Mouse (Mus musculus): ENCODE data around the gene Commd2. TPM values are rescaled to one million over a fixed set of nuclear protein-coding genes. Genes with fewer than 3 reads are reported as not detected.

The Commd2 gene
- total RNA-seq, 2 experiments from 2014 or later, result 23.4 to 26.7 TPM

DNA sequence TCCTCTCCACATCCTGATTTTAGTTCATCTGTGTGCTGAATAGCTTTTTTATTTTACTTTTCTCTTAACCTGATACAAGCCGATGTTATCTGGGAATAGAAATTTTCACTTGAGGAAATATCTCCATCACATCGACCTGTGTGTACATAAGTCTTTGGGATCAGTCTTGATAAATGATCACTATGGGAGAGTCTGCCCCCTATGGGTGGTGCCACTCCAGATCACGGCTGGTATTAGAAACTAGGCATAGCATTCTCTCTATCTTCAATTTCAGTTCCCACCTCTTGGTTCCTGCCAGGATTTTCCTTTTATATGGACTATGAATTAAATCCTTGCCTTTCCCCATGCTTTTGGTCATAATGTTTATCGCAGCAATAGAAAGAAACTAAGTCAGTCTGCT is 31.8 kb downstream of the Commd2 start:
- peak in 1 of 2 experiments; percentile 21 for DNase-seq (ENCODE audit: low spot score in 2 of 2)

DNA sequence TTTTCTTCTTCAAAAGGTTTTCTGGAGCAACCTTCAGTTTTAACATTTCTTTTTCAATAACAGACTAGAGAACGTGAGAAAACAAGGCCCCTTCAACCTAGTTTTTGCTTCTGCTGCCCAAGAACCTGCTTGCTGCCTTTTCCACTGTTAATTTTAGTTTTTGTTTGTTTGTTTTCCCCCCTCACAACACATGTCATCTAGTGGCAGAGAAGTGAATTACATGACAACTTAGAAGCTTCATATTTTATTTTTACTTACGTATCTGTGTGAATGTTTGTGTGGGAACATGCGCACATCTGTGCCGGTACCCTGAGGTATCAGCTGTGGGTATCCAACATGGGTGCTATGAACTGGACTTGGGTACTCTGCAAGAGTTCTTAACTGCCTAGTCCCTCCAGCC is 35.9 kb downstream of the Commd2 start:
- no peak for DNase-seq (ENCODE audit: low spot score in 2 of 2)

DNA sequence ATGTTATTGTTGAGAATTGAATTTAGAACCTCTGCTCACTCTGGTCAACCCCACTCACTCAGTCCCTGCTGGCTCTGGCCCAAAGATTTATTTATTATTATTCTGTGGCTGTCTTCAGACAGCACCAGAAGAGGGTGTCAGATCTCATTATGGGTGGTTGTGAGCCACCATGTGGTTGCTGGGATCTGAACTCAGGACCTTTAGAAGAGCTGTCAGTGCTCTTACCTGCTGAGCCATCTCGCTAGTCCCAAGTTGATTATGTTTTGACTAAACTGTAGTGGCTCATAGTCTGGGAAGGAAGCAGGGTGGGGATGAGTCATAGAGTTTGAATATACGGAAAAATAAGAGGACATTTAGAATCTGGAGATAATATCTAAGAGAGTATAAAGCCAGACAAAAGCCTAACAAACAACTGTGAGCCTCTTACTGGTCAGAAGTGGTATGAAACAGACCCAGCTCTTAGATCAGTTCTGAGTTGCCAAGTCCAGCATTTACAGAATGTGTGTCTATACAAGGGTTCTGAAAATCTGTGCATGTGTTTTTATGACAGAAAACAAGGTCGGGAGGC is 39.0 kb downstream of the Commd2 start:
- no peak for DNase-seq (ENCODE audit: low spot score in 2 of 2)

DNA sequence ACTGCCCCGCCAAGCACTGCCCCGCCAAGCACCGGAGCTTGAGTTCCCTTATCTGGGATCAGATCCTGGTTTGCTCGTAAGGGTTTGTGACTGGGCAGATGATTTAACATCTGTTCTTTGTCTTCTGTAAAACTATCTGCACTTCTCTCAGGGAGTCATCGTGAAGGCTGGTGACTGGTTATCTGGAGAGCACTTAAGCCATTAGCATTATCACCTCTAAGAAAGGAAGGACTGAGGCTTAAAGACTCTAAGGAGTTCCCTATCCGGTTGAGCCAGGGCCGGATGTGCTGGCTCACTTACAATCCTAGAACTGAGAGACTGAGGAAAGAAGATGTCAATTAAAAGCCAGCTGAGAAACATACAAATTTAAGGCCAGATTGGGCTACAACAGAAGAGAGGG is 39.7 kb downstream of the Commd2 start:
- no peak for DNase-seq (ENCODE audit: low spot score in 2 of 2)

DNA sequence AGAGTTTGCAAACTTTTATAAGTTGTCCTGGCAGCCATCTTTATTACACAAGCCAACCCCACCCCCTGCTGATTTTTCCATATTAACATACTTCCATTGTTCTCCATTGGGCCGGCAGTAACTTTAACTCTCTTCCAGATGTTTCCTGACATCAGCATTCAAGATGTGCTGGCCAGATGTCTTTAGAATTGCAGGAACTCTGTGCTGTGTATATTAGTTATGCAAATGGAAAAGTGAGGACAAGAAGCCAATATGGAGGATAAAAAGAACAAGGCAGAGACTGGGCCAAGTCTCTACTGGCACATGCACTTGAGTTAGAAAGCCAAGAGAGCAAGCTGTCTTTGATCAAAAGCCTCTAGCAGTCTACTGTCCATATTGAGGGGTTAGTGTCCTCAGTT is 46.9 kb downstream of the Commd2 start:
- no peak for DNase-seq (ENCODE audit: low spot score in 2 of 2)

DNA sequence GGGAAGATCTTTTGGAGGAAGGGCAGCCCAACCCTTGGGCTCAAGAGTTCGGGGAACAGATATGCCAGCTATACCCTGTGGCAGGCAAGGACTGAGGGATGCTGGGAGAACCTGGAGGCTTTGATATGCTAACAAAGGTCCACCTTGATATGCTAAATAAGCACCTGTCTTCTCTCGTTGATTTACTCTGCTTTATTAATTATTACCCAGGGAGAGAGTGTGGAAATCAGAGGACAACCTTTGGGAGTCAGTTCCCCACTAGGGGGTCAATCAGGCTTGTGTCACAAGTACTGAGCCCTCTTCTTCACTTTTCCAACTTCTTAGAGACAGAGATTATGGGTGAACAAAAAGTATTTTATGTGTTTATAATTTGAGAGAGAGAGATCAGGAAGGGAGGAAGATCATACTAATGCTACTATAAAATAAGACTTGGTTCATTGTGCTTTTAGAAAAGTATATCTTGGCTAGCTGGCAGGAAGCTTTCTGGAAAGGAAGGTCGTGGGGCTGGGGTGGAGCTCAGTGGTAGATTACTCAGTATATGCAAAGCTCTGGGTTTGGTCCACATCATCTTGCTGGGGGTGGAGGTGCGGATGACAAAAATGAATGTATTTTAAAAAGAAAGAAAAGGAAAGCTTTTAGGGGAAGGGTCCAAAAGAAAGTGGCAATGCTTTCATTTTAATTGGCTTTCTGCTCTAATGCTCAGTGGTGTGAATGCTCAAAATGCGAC is 47.5 kb downstream of the Commd2 start:
- DNase-seq (ENCODE audit: low spot score in 2 of 2), result no peak

DNA sequence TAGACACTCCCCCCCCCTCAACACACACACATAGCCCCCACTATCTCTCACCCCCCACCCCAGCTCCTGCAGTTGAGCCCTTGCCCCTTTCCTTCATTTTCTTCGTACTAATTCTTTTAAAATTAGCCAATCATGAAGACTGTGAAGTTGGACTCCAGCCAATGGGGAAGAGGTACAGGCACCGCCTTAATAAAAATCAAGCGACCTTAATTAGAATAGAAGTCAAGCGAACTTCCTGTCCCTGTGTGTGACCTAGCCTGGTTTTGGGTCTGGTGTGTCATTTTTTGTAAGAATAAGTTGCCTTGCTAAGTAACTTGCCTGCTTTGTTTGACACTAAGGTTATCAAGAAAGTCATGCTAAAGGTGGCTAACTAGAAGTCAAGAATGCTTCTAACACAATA is 48.9 kb downstream of the Commd2 start:
- DNase-seq (ENCODE audit: low spot score in 2 of 2), result no peak

DNA sequence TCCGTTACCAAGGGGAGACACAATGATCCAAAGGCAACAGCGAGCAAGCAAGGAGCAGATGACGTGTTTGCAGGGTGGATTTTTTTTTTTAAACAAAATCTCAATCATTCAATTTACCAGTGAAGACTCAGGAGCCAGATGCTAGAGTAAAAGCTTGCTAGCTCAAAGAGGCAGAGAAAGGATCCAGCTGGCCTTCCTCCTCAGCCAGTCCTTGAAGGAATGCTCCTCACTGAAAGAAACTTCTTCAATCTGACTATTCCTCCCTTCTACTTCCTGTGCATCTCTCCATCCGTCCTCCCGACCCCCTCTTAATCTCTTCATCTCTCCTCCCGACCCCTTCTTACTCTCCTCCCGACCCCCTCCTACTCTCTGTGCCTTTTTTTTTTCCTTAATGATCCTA is 54.9 kb downstream of the Commd2 start:
- DNase-seq (ENCODE audit: low spot score in 2 of 2), result no peak

DNA sequence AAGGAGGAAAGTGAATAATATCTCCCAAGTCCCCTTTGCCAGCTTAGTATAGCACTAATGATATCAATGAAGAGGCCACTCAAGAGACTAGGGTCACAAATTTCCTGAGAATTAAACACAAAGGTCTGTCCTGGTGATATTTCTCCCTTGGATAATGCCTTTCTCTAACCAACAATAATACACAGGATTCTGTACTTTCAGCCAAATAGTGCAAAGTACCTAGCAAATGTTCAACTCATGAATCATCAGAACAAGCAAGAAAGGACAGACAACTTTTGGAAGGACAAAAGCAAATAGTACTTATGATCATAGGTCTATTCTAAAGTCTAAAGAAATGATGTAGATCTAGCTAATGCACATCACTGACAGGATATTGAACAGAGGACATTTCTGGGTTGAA is 56.0 kb downstream of the Commd2 start:
- DNase-seq (ENCODE audit: low spot score in 2 of 2), result no peak

Small RNA genes lying within 50 kb of the gene (microRNA-seq; reads per million reads assigned to microRNA genes)
- 0 reads per million in 2 experiments for gene Mir6377

Other genes with a start within 250 kb of the Commd2 start
- gene Tm4sf4, start 226.4 kb downstream of the Commd2 start, total RNA-seq (2021), result not detected
- 10 to 100 TPM; 24.2 to 26.1 TPM for gene Wwtr1, start 75.8 kb downstream of the Commd2 start, total RNA-seq (2021)
- 1 to 10 TPM; 1.6 to 1.9 TPM for gene Ankub1, start 41.1 kb upstream of the Commd2 start, total RNA-seq (2021)
- 10 to 100 TPM; 59.9 to 61.5 TPM for gene Rnf13, start 84.3 kb upstream of the Commd2 start, total RNA-seq (2021)
- gene Pfn2, start 196.4 kb upstream of the Commd2 start, total RNA-seq (2021), result 100 to 1,000 TPM; 528 to 569 TPM

Measured in layer of hippocampus, postnatal 10 days (tissue).